ENCODE assay signal across 8 mouse cellular contexts in genomic region chr13:93772279-93772636, GRCm38 (mm10). TPM values are rescaled to one million over a fixed set of nuclear protein-coding genes. Genes with fewer than 3 reads are reported as not detected.
A peak's percentile ranks its signal among the peaks of the same experiment; 100 is the strongest.
DNase-seq lines count a peak whose midpoint lies in the region; ATAC-seq lines count a peak whose summit lies in the region.

No protein-coding gene starts in this region.

- H3K9me3 ChIP-seq in embryonic facial prominence, embryonic 11.5 days (replicated peaks; ENCODE audit: control insufficient read depth, low read length): no peaks in the 10 kb centered on the region
- H3K9me3 ChIP-seq in hindbrain, embryonic 15.5 days: no peaks in the 10 kb centered on the region
- no peaks in the 10 kb centered on the region for H3K9me3 ChIP-seq in midbrain, embryonic 15.5 days

- H3K4me2 ChIP-seq in embryonic facial prominence, embryonic 11.5 days (ENCODE audit: low read depth, low read length): peak overlapping the region; percentile 97
- H3K4me2 ChIP-seq in hindbrain, embryonic 15.5 days: peak overlapping the region; percentile 86
- peak overlapping the region; percentile 97 for H3K4me2 ChIP-seq in midbrain, embryonic 15.5 days

- 35% methylated on average over 8 of the region's 8 CpGs for WGBS in embryonic facial prominence, embryonic 11.5 days
- WGBS in hindbrain, embryonic 15.5 days: 29% methylated on average over 8 of the region's 8 CpGs
- WGBS in midbrain, embryonic 15.5 days: 30% methylated on average over 8 of the region's 8 CpGs

- H3K4me1 ChIP-seq in embryonic facial prominence, embryonic 11.5 days (ENCODE audit: control insufficient read depth, insufficient read depth, low read length): no peaks in the 10 kb centered on the region
- H3K4me1 ChIP-seq in hindbrain, embryonic 15.5 days (replicated peaks): peaks cover 16% of the 10 kb centered on the region
- H3K4me1 ChIP-seq in midbrain, embryonic 15.5 days: peaks cover 15% of the 10 kb centered on the region; the same call in 1 of the 2 replicates

- ATAC-seq in embryonic facial prominence, embryonic 11.5 days (replicated peaks; ENCODE audit: insufficient number of reproducible peaks, low FRiP score, low TSS enrichment, low read depth): no peak
- ATAC-seq in hindbrain, embryonic 15.5 days (ENCODE audit: low FRiP score, low read depth): peak; percentile 75
- no peak; the same call in 1 of the 2 replicates for ATAC-seq in midbrain, embryonic 15.5 days (replicated peaks)
- no peak for ATAC-seq in activated CD4-positive, CD25-positive, alpha-beta regulatory T cell, adult 4 months

- peak overlapping the region; percentile 62 for H3K4me3 ChIP-seq in embryonic facial prominence, embryonic 11.5 days (ENCODE audit: low read depth, low read length)
- H3K4me3 ChIP-seq in hindbrain, embryonic 15.5 days: peak overlapping the region; percentile 61
- H3K4me3 ChIP-seq in midbrain, embryonic 15.5 days: peak overlapping the region; percentile 73

- DNase-seq in layer of hippocampus, adult 9-11 months: peak; percentile 20
- DNase-seq in layer of hippocampus, postnatal 36 days: no peak
- DNase-seq in embryonic facial prominence, embryonic 11.5 days (ENCODE audit: low spot score): no peak
- no peak for DNase-seq in gastrocnemius, adult 18-20 months (ENCODE audit: low spot score)
- no peak for DNase-seq in spleen, adult 18-20 months

- H3K36me3 ChIP-seq in embryonic facial prominence, embryonic 11.5 days (replicated peaks; ENCODE audit: control insufficient read depth, insufficient read depth, low read depth, low read length): no peaks in the 10 kb centered on the region
- no peaks in the 10 kb centered on the region for H3K36me3 ChIP-seq in hindbrain, embryonic 15.5 days
- no peaks in the 10 kb centered on the region for H3K36me3 ChIP-seq in midbrain, embryonic 15.5 days (replicated peaks)

- H3K27ac ChIP-seq in embryonic facial prominence, embryonic 11.5 days (replicated peaks; ENCODE audit: low read depth, low read length): no peak overlapping the region
- peak overlapping the region; percentile 88 for H3K27ac ChIP-seq in hindbrain, embryonic 15.5 days (replicated peaks)
- peak overlapping the region; percentile 92 for H3K27ac ChIP-seq in midbrain, embryonic 15.5 days

- no peaks in the 10 kb centered on the region for H3K27me3 ChIP-seq in embryonic facial prominence, embryonic 11.5 days (ENCODE audit: control insufficient read depth, insufficient read depth, low read length)
- H3K27me3 ChIP-seq in hindbrain, embryonic 15.5 days: no peaks in the 10 kb centered on the region
- H3K27me3 ChIP-seq in midbrain, embryonic 15.5 days (replicated peaks): no peaks in the 10 kb centered on the region

- H3K9ac ChIP-seq in embryonic facial prominence, embryonic 11.5 days (replicated peaks; ENCODE audit: low read length): peak overlapping the region; percentile 91
- H3K9ac ChIP-seq in hindbrain, embryonic 15.5 days: peak overlapping the region; percentile 69
- peak overlapping the region; percentile 92 for H3K9ac ChIP-seq in midbrain, embryonic 15.5 days

RNA-seq across cellular contexts. Expression of gene Arsb, which starts 0.8 kb away (rescaled TPM):
- total RNA-seq in layer of hippocampus, postnatal 36 days (2021): 10 to 100 TPM; 83.4 to 88.0 TPM
- 7.8 and 8.8 TPM in 2 replicates for polyA plus RNA-seq in embryonic facial prominence, embryonic 11.5 days (2014; fragmentation: Nextera tagmentation; extraction: Ambion mirVana)
- 10.7 and 11.0 TPM in 2 replicates for polyA plus RNA-seq in hindbrain, embryonic 15.5 days (2015; fragmentation: Nextera tagmentation; extraction: Ambion mirVana)
- polyA plus RNA-seq in midbrain, embryonic 15.5 days (2015; fragmentation: Nextera tagmentation; extraction: Ambion mirVana): 8.5 and 9.3 TPM in 2 replicates
- 1 to 10 TPM; 6.9 to 8.0 TPM for polyA plus RNA-seq in activated CD4-positive, CD25-positive, alpha-beta regulatory T cell, adult 4 months (2017; shearing (Covaris generic))
- 1 to 10 TPM; 2.7 to 3.0 TPM for total RNA-seq in gastrocnemius, adult 18-20 months (2021)
